Mouse (Mus musculus) heart, adult 9 months (tissue): ENCODE data around the gene Bcl2l15.
A peak's percentile ranks its signal among the peaks of the same experiment; 100 is the strongest.

Experiments used
- DNase-seq, 2 experiments: peaks; one replicate each; pipeline ENCODE4 v3.0.0; 2022; ENCODE audit warnings: low spot score in 2 of 2

Bcl2l15 gene

DNA sequence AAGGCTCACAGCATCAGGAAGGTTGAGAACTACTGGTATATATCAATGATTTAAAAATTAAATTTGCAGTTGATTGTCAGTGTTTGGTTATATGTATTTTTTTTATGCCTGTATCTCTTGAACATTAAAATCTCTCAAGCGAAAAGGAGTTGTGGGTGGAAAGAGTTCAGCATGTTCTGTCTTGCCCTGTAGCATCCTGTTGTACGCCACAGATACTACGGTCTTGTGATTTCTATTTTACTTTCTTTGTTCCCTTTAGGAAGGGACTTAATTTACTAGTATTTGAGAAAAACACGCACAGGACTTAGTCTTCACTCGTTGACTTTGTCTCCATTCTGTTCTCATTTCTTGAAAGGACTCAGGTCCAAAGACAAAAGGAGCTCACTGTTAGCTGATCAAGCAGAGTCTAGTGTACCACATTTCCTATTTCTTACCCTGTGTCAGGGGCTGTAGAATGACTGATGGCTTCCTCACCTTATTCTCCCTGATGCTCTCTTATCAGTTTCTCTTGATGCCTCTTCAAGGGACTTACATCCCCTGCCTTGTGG lies 35.1 kb downstream of the Bcl2l15 start:
- DNase-seq: no peak

DNA sequence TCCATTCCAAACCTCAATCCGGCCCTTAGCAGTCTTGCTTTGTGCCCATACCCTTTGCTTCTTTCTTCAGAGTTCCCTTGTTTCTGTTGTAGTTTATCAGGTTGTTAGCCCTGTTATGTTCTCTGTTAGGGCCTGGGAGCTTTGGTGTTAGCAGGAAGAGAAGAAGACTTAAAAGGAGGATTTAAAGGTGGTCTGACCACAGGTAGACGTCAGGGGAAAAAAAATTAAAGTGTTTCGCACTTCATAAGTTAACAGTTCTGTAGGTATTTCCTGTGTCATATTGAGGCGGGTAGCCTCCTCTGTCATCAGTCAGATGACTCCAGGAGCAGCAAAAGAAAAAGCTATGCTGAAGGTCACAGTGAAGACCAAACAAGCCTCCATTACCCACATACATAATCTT lies 35.6 kb downstream of the Bcl2l15 start:
- DNase-seq: no peak

DNA sequence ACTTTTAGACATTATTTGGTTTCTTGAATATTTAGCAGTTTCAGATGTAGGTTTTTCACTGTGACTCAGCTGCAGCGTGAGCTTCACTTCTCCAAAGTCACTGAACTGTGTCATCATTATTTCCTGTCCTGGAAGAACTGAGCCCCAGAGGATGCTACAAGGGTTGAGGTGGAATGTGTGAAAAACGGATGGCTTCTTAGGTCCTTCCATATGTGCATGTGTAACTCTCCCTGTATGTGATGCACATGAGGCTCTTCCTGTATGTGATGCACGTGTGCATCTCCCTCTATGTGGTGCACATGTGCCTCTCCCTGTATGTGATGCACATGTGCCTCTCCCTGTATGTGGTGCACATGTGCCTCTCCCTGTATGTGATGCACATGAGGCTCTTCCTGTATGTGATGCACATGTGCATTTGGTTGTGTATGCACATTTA lies 40.3 kb downstream of the Bcl2l15 start:
- DNase-seq: peak in 1 of 2 experiments; percentile 13

DNA sequence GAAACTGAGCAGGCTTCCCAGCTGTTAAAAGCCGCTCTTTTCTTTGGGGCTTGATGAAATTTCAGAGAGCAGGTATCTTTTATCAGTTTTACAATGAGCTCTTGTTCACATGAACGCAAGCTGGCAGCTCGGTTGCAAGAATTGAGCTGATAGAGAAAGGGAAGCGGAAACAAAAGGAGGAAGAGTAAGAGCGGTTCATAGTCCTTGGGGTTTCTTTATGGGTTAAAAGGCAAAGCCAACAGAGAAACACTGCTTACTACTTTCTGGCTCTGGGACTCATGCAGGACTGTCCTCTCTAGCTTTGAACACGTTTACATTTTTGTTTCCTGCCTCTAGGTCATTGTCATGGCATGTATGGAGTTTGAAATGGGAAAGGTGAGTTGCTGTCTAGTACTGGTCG lies 41.9 kb downstream of the Bcl2l15 start:
- DNase-seq: no peak

DNA sequence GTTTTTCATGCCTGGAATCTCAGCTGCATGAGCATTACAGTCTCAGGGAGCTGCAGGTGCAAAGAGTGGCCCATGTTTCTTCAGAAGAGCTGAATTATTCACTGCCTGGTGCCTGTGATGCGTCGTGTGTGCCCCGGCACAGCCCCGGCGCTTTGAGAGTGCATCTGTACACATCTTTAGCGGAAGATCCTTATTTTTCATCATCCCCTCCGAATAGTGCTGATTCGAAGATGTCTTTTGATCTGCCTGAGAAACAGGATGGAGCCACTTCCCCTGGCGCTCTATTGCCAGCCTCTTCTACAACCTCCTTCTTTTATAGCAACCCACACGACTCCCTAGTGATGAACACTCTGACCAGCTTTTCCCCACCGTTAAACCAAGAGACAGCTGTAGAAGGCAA lies 53.5 kb downstream of the Bcl2l15 start:
- no peak for DNase-seq

DNA sequence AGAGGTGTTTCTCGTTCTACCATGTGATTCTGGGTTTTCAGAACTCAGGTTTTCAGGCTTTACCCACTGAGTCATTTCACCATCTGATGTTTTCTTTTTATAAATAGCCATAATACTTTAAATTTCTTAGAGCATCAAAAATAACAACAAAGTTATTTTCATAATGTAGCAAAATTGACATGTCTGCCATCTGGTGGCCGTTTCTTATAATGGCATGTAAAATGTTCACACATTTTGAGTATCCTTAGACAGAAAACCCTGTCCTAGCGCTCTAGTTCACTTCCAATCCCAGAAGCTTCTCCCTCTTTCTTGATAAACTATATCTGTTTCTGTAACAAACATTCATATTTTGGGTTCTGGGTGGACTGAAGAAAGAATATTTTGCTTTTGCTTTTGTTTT lies 55.2 kb downstream of the Bcl2l15 start:
- peak in 1 of 2 experiments; percentile 35 for DNase-seq

DNA sequence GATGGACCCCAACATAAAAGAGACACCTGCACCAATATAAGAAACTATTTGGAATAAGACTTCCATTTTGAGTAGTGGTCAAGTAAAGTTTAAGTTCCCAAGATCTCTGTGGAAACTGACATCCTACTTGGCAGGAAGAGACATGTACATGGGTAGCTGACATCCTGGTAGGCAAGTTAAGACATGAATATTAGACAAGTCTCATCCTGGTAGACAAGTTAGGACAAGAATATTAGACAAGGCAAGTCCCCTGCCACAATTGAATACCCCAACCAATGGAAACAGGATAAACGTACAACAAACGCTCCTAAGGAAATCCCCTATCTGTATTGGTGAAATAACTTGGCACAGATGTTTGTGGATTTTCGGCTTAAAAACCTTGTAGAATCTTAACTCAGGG lies 61.0 kb downstream of the Bcl2l15 start:
- DNase-seq: no peak
